Mouse (Mus musculus): ENCODE data around the gene Catip.
A peak's percentile ranks its signal among the peaks of the same experiment; 100 is the strongest.

Gene Catip

DNA sequence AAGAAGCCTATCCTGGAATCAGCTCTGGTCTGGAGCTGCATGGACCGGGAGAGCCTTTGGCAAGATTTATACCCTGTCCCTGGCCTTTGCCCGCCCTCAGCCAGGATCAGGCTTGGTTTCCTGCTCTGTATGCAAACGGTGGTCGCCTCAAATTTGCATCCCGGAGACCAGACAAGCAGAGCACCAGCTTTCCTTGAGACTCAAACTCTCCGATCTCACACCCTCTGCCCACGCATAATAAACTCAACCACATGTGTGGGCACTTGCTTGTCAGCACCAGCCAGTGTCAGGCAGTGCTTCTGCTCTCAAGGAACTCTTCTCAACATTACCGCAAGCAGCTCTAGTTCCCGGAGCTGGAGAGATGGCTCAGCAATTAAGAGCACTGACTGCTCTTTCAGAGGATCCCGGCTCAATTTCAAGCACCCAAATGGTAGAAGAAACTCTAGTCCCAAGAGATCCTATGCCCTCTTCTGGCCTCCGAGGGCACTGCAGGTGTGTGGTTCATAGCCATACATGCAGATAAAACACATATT lies 36.1 kb downstream of the Catip start:
- peak; percentile 46 for DNase-seq (ENCODE audit: low read depth, low spot score)

DNA sequence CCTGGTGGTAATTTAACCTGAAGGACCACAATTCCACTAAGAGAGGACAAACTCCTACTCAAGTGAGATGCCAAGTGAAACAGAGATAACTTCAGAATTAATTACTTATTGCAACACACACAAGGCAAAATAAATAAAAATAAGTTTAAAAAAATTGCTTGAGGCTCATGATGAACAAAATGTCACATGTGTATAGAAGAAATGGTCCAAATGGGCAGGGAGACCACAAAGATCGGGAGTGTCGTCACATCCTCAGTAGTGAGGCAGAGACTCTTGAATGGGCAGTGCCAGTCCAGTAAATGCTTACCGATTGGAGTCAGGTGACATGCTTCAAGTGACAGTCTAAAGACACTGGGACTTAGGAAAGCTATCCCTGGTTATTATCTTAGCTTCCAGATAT lies 38.6 kb downstream of the Catip start:
- no peak for DNase-seq (ENCODE audit: low read depth, low spot score)

DNA sequence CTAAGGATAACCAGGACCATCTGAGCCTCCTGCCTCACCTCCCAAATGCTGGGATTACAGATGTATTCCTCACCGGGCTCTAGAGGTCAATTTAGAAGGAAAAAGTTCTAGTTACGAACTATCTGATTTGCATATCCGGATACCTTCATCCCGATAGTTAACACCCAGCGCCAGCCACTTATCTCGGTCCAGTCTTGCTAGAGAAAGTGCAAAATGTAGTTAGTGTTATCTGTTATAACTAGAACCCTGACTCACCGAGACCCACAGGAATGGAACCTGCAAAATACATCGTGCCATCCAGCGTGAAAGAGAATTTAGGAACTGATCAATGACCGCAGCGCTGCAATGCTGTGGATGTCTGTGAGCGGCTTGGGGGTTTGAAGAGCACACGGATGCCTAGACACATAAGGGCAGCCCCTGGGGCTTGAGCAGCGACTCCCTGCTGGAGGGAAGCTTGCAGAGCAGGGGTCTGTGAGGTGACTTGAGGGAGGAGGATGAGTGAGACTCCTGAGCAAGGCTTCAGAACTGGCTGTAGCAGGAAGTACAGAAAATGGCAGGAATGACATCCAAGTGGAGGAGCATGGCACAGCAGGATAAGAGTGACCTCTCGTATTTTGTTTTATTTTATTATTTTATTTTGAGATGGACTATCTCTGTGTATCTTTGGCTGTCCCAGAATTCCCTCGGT lies 39.3 kb downstream of the Catip start:
- DNase-seq (ENCODE audit: low read depth, low spot score): no peak

DNA sequence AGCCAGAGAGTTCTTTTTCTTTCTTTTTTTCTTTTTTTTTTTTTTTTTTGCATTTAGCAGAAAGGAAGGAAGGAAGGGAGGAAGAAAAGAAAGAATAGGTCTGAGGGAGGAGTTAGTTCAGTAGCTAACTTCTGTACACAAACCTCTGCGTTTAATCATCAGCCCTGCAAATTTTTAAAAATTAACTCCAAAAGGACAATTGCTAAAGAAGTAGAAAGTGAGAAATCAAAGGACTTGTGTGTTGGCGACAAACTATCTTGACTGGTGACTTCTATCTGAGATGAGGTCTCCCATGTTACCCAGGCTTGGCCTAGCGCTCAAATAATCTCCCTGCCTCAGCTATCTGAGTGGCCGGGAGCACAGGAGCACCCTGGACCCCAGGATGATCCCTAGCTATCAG lies 42.3 kb downstream of the Catip start:
- no peak for DNase-seq (ENCODE audit: low read depth, low spot score)

DNA sequence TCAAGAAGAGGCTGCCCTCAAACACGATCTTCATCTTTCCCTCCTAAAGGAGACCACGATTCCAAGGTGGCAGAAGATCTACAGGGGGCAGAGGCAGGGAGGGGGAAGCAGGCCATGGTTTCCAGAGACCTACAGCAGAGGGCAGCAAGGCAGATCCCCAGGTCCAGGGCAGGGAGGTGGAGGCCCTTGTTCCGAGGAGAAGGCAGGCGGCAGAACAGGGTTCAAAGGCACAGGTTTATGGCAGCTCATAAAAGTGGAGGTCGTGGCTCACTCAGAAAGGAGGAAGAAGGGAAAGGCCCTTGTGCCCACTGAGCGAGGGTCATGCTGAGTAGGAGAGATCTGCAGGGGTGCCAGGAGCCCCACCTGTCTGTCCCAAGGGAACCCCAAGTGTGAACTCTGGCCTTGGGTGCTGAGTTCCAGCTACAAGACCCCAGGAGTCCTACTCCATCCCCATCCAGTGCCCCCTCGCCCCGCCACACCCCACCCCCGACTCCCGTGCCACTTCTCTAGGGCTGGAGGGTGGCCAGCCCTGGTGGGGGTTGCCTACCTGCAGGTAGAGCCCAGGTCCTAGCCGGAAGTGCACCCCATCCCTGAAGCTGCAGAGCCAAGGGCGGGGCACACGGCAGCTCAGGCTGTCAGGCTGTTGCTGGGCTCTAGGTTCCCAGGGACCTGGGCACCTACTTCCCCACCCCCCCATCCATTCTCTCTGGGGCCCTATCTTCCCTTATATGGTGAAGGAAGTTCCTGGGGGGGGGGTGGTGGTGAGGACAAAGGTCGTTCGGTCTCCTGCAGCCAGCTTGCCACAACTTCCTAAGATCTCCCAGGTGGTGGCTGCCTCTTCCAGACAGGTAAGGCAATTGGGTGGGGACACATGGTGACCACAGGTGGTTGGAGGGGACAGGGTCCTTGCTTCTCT lies 46.9 kb downstream of the Catip start, which contains the start of gene Vil1:
Vil1 (plus strand) TSS at position 788 of the 916 bp plus-strand sequence.
- DNase-seq (ENCODE audit: low read depth, low spot score): no peak

DNA sequence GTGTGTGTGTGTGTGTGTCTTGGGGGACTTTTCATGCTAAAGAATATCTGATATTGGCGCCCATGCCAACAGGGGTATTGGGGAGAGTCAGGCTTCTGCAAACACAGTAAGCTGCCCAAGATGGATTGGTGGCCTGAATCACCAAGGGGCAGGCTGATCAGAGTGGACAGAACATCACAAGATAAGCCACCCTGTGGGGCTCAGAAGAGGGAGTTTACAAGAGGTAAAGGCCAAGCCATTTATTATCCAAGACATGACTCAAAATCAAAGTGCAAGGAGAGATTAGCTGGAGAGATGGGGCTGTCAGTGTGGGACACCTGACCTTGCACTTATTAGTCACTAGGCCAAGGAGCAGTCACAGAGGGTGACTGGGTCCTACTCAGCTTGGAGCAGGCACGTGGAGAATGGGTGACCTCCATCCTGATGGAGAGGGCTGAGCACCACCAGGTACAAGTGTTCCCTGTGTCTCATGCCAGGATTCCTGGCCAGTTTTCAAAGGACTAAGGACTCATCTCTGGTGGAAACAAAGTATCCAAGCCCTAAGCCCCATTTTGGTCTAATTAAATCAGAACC lies 49.9 kb downstream of the Catip start:
- DNase-seq (ENCODE audit: low read depth, low spot score): no peak

DNA sequence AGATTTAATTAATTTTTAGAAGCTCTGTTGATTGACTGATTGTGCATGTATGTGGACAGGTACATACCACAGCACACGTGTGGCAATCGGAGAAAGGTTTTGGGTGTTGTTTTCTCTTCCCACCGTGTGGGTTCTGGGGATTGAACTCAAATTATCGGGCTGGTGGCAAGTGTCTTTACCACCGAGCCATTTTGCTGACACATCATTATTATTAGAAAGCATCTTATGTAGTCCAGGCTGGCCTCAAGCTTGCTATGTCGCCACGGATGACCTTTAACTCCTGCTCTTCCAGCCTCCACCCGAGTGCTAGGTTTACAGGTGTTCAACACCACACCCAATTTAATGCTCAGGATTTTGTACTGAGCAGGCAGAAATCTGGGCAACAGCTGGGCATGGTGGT lies 50.8 kb downstream of the Catip start:
- DNase-seq (ENCODE audit: low read depth, low spot score): no peak

DNA sequence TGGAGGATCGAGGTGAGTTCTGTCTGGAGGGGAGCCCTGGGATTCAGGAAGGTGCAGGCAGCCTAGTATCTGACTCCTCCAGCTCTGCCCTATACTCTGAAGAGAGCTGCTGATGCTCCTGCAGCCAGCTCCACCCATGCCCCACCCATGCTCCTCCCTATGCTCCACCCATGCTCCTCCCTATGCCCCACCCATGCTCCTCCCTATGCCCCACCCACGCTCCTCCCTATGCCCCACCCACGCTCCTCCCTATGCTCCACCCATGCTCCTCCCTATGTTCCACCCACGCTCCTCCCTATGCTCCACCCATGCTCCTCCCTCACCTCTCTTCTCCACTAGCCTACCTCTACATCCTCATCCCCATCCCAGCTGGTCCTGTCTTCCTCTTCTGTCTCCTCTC lies 53.2 kb downstream of the Catip start:
- peak; percentile 43 for DNase-seq (ENCODE audit: low read depth, low spot score)
